Mouse (Mus musculus): Measurements from ENCODE around the gene Hnf4a. TPM values are rescaled to one million over a fixed set of nuclear protein-coding genes. Genes with fewer than 3 reads are reported as not detected.
"Not testable (repeated sequence)": the region's sequence is repeated elsewhere in the genome, so short reads cannot be mapped to it uniquely, and the experiment has no call there.

Gene Hnf4a
- total RNA-seq, 2 experiments from 2014 or later, result 0.05 TPM; not detected in 1

GRCm38 (mm10) chr2:163613990-163614389, 107.4 kb downstream of the Hnf4a start:
- no peak for DNase-seq
- intact Hi-C loops (cut with DNase I), result no loop called here

- DNase-seq, result no peak
- intact Hi-C loops (cut with DNase I), result no loop called here
These were observed 108.8 kb downstream of the Hnf4a start for GRCm38 (mm10) chr2:163615401-163615800.

- intact Hi-C loops (cut with DNase I), result no loop called here
- DNase-seq, result no peak
These were observed 109.5 kb downstream of the Hnf4a start for GRCm38 (mm10) chr2:163615906-163616651.

GRCm38 (mm10) chr2:163616652-163617227, 110.1 kb downstream of the Hnf4a start:
- DNase-seq, result no peak
- intact Hi-C loops (cut with DNase I), result no loop called here

GRCm38 (mm10) chr2:163617232-163617863, 110.7 kb downstream of the Hnf4a start:
- no peak for DNase-seq
- intact Hi-C loops (cut with DNase I), result no loop called here

- intact Hi-C loops (cut with DNase I), result no loop called here
- DNase-seq, result no peak
These were observed 111.3 kb downstream of the Hnf4a start for GRCm38 (mm10) chr2:163617874-163618273.

- intact Hi-C loops (cut with DNase I), result no loop called here
- DNase-seq, result no peak
These were observed 113.8 kb downstream of the Hnf4a start for GRCm38 (mm10) chr2:163620451-163620850.

GRCm38 (mm10) chr2:163621401-163621800, 114.8 kb downstream of the Hnf4a start:
- intact Hi-C loops (cut with DNase I), result loop anchor here (1.0 kb wide), 1 partner anchor 18 kb away; no protein-coding TSS in a partner anchor

More at GRCm38 (mm10) chr2:163621401-163621800, 114.8 kb downstream of the Hnf4a start:
- DNase-seq, result not testable (repeated sequence)

Other genes with a start within 250 kb of the Hnf4a start
- gene Jph2, start 108.8 kb upstream of the Hnf4a start, total RNA-seq (2021), result 100 to 1,000 TPM; 401 to 402 TPM
- 10 to 100 TPM; 22.3 to 25.3 TPM for gene Oser1, start 82.1 kb upstream of the Hnf4a start, total RNA-seq (2021)
- not detected for gene Gdap1l1, start 68.3 kb upstream of the Hnf4a start, total RNA-seq (2021)
- gene Fitm2, start 34.2 kb upstream of the Hnf4a start, total RNA-seq (2021), result 100 to 1,000 TPM; 145 to 152 TPM
- gene R3hdml, start 14.5 kb upstream of the Hnf4a start, total RNA-seq (2021), result not detected
- gene Ttpal, start 95.5 kb downstream of the Hnf4a start, total RNA-seq (2021), result 10 to 100 TPM; 13.6 to 13.9 TPM
- gene Serinc3, start 138.3 kb downstream of the Hnf4a start, total RNA-seq (2021), result 100 to 1,000 TPM; 360 to 363 TPM
- gene Pkig, start 151.6 kb downstream of the Hnf4a start, total RNA-seq (2021), result 100 to 1,000 TPM; 183 to 188 TPM
- gene Ada, start 243.4 kb downstream of the Hnf4a start, total RNA-seq (2021), result 1 to 10 TPM; 1.2 to 3.2 TPM

Measured in heart, postnatal 14 days (tissue).